Mouse (Mus musculus) gonadal fat pad, adult 2 months (tissue): ENCODE data around the gene Cdc6. TPM values are rescaled to one million over a fixed set of nuclear protein-coding genes. Genes with fewer than 3 reads are reported as not detected.

ENCODE experiments used
- DNase-seq: peaks from one replicate; pipeline ENCODE4 v3.0.0-alpha.2; 2012; ENCODE audit warnings: low read depth
- polyA plus RNA-seq: library from polyadenylated mRNA; depleted of rRNA; stranded (reverse); fragments of >200 nt; gene quantifications from 2 replicates; pipeline ENCODE4 v1.2.3, GENCODE M21; 2012

Cdc6 gene
- polyA plus RNA-seq, 1 experiment = 0.35 TPM

- no peak for DNase-seq
Measured at GRCm38 (mm10) chr11:98961051-98961592, 53.5 kb downstream of the Cdc6 start.

GRCm38 (mm10) chr11:98961766-98962165 lies 54.2 kb downstream of the Cdc6 start:
- DNase-seq = no peak

- no peak for DNase-seq
Measured at GRCm38 (mm10) chr11:98962421-98963095, 55.0 kb downstream of the Cdc6 start.

- no peak for DNase-seq
Measured at GRCm38 (mm10) chr11:98963191-98964021, 55.8 kb downstream of the Cdc6 start.

- no peak for DNase-seq
Measured at GRCm38 (mm10) chr11:98964201-98964615, 56.6 kb downstream of the Cdc6 start.

GRCm38 (mm10) chr11:98964616-98965415 lies 57.2 kb downstream of the Cdc6 start:
- no peak for DNase-seq

DNA sequence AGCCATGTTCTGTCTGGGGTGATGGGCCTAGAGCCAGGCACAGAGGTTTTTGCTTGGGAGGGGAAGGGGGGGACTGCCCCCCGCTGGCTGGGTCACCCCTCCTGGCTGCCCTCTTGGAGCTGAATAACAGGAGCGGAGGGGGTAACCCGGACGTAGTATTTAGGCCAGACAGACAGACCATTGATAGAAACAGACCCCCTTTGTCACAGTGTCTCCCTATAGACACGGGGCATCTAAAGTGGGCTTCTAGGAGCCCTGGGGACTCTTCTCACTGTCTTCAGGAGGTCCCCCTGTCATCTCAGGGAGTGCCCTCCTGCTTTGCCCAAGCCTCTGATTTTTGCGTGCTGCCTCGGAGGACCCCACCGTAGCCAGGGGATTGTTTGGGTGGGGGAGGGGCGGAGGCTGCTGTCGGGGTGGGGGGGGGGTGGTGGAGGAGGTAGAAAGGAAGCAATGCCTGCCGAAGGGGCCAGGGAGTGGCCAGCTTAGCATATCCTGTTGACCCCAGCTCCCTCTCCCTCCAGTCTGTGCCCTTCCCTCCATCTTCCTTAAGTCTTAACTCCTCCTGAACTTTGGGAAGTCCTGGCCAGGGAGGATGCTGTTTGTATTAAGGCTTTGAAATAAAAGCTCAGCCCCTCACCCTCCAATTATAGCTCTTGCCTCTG lies 57.9 kb downstream of the Cdc6 start:
- no peak for DNase-seq

GRCm38 (mm10) chr11:98966499-98967141 lies 59.0 kb downstream of the Cdc6 start:
- no peak for DNase-seq

GRCm38 (mm10) chr11:98968079-98968478 lies 60.5 kb downstream of the Cdc6 start:
- DNase-seq = no peak

- DNase-seq = no peak
Measured at GRCm38 (mm10) chr11:98968716-98969495, 61.3 kb downstream of the Cdc6 start.

DNA sequence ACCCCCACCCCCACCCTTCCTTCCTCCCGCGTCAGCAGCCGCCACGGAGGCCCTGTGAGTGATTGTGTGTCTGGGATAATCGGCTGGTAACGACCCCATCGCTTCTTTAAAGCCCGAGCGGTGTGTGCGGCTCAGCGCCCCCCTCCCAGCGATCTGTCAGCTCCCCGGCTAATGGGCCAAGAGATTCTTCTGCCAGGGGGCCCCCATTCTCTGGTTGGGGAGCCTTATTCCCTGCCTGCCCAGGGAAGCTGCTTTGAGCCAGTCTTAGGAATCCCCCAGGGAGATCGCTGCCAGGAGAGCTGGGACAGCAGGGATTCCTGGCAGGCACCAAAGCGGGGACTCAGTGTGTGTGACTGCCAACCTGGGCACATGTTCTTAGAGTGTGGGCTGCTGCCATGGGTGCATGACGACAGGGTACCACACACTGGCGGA lies 61.9 kb downstream of the Cdc6 start:
- no peak for DNase-seq

GRCm38 (mm10) chr11:98970191-98970925 lies 62.8 kb downstream of the Cdc6 start:
- no peak for DNase-seq

DNA sequence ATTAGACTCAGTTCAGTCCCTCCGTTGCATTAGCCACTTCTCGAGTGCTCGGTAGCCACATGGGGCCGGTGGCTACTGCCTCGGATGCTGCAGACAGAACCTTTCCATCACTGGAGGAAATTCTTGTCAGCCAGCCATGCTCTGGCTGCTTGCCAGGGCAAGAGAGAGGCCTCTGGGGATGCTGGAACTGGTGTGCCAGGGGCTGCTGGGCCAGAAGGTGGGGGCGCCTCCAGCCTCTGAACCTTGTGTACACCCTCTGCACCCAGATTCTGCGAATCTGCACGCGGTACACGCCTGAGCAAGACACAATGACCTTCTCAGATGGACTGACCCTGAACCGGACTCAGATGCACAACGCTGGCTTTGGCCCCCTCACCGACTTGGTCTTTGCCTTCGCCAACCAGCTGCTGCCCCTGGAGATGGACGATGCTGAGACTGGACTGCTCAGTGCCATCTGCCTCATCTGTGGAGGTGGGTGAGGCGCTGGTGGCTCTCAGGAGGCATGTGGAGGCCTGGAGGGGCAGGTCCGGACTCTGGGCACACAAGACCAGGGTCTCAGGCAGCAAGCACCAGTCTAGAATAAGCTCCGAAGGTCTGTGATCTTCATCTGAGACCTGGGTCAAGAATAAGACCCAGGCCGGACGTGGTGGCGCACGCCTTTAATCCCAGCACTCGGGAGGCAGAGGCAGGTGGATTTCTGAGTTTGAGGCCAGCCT lies 63.9 kb downstream of the Cdc6 start:
- no peak for DNase-seq

- DNase-seq = no peak
Measured at GRCm38 (mm10) chr11:98972215-98972614, 64.6 kb downstream of the Cdc6 start.

GRCm38 (mm10) chr11:98972801-98973360 lies 65.3 kb downstream of the Cdc6 start:
- DNase-seq = no peak
